Mouse (Mus musculus): Measurements from ENCODE around the gene Zcchc13.

- TF ChIP-seq GATA1 (IDR thresholded peaks at IDR 0.05; ENCODE audit: borderline replicate concordance, low read length) (no peak), FLI1 (IDR thresholded peaks at IDR 0.05; ENCODE audit: low read length) (no peak)
Measured at GRCm38 (mm10) chrX:103628890-103629289, 1.5 kb upstream of the Zcchc13 start.
